Mouse (Mus musculus) common myeloid progenitor, adult 5-6 weeks (primary cell): ENCODE results near the gene Vav1. TPM values are rescaled to one million over a fixed set of nuclear protein-coding genes. Genes with fewer than 3 reads are reported as not detected.

Experiments
- total RNA-seq: library from RNA; stranded (forward); fragments of 200-1000, 187-1606 nt; gene quantifications from 2 replicates; pipeline ENCODE4 v1.2.3, GENCODE M21; 2017

Gene Vav1
- total RNA-seq, 1 experiment from 2014 or later, result 183 TPM

Other genes starting within 250 kb of the Vav1 start
- gene Khsrp, start 247.6 kb upstream of the Vav1 start, total RNA-seq, result 90.7 and 122 TPM in 2 replicates
- not detected in 2 replicates for gene Slc25a41, start 237.4 kb upstream of the Vav1 start, total RNA-seq
- gene Crb3, start 220.0 kb upstream of the Vav1 start, total RNA-seq, result 1.3 TPM in 1 of 2 replicates, not detected in the other
- 6.4 and 11.6 TPM in 2 replicates for gene Slc25a23, start 219.2 kb upstream of the Vav1 start, total RNA-seq
- 4.4 and 5.0 TPM in 2 replicates for gene Dennd1c, start 200.6 kb upstream of the Vav1 start, total RNA-seq
- gene Tubb4a, start 191.3 kb upstream of the Vav1 start, total RNA-seq, result not detected in 2 replicates
- gene Tnfsf9, start 173.8 kb upstream of the Vav1 start, total RNA-seq, result 0.82 and 1.7 TPM in 2 replicates
- not detected in 2 replicates for gene Cd70, start 129.3 kb upstream of the Vav1 start, total RNA-seq
- gene Tnfsf14, start 84.9 kb upstream of the Vav1 start, total RNA-seq, result 7.2 and 9.0 TPM in 2 replicates
- 8.4 and 19.3 TPM in 2 replicates for gene C3, start 51.0 kb upstream of the Vav1 start, total RNA-seq
- gene Gpr108, start 30.7 kb upstream of the Vav1 start, total RNA-seq, result 17.0 and 17.7 TPM in 2 replicates
- gene Trip10, start 29.6 kb upstream of the Vav1 start, total RNA-seq, result 8.4 and 9.8 TPM in 2 replicates
- 2.4 and 9.0 TPM in 2 replicates for gene Adgre1, start 79.6 kb downstream of the Vav1 start, total RNA-seq